Mouse (Mus musculus) heart, postnatal 0 days (tissue): ENCODE measurements around the gene BC052040. TPM values are rescaled to one million over a fixed set of nuclear protein-coding genes. Genes with fewer than 3 reads are reported as not detected.

ENCODE experiments used
- ATAC-seq: fragments of 200-750 bp; cut with Nextera tagmentation; 2 replicates; pipeline ENCODE4 v1.8.0; 2017; ENCODE audit warnings: low read depth, moderate number of reproducible peaks, moderate library complexity; ENCODE audit not compliant: insufficient read depth
- DNase-seq: peaks from one replicate; pipeline ENCODE4 v3.0.0-alpha.2; 2016; ENCODE audit warnings: low spot score
- H3K27ac ChIP-seq: fragments of 300-500 bp; sonication (generic); 2 replicates; pipeline ENCODE4 v1.5.1; 2014; ENCODE audit warnings: low read depth, mild to moderate bottlenecking
- H3K27me3 ChIP-seq: fragments of 300-500 bp; sonication (generic); 2 replicates; pipeline ENCODE4 v1.6.1; 2014; ENCODE audit warnings: low read length, mixed read lengths; ENCODE audit not compliant: control insufficient read depth, insufficient read depth
- H3K36me3 ChIP-seq: fragments of 300-500 bp; sonication (generic); replicated peaks from 2 replicates; pipeline ENCODE4 v1.6.1; 2014; ENCODE audit warnings: low read length, mixed read lengths; ENCODE audit not compliant: control insufficient read depth, insufficient read depth
- H3K4me1 ChIP-seq: fragments of 300-500 bp; sonication (generic); 2 replicates; pipeline ENCODE4 v1.6.1; 2014; ENCODE audit warnings: antibody characterized with exemption; ENCODE audit not compliant: control insufficient read depth, insufficient read depth
- H3K4me2 ChIP-seq: fragments of 300-500 bp; sonication (generic); 2 replicates; pipeline ENCODE4 v1.6.1; 2014; ENCODE audit warnings: low read depth, mild to moderate bottlenecking, low read length, moderate library complexity
- H3K4me3 ChIP-seq: fragments of 300-500 bp; sonication (generic); 2 replicates; pipeline ENCODE4 v1.5.1; 2014; ENCODE audit warnings: low read depth, low read length
- H3K9ac ChIP-seq: fragments of 300-500 bp; sonication (generic); replicated peaks from 2 replicates; pipeline ENCODE4 v1.6.1; 2014; ENCODE audit warnings: low read depth, low read length, mixed read lengths
- H3K9me3 ChIP-seq: fragments of 300-500 bp; sonication (generic); replicated peaks from 2 replicates; pipeline ENCODE4 v1.6.1; 2016; ENCODE audit warnings: low read length; ENCODE audit not compliant: control insufficient read depth
- CTCF ChIP-seq: IDR thresholded peaks from 2 replicates; pipeline ENCODE4 v1.5.1; 2016; ENCODE audit warnings: antibody characterized with exemption, control low read depth, low read depth
- EP300 ChIP-seq: IDR thresholded peaks from 2 replicates; pipeline ENCODE4 v1.6.1; 2016; ENCODE audit warnings: antibody characterized with exemption, low read depth
- WGBS: fragments of 180-500 bp; shearing (Covaris S2); extraction: QIAGEN DNeasy Blood & Tissue Kit; methylation state at CpG from one replicate; pipeline ENCODE4 v1.1.7; 2014; 5-methylcytosine and 5-hydroxymethylcytosine counted together
- polyA plus RNA-seq: library from polyadenylated mRNA; unstranded; fragments of >200 nt; fragmentation: Nextera tagmentation; extraction: Ambion mirVana; gene quantifications from 2 replicates; pipeline ENCODE4 v1.2.1, GENCODE M21; 2015
- total RNA-seq: library from RNA; depleted of rRNA; stranded (reverse); fragments of >200 nt; gene quantifications from 2 replicates; pipeline ENCODE4 v1.2.3, GENCODE M21; 2014; ENCODE audit warnings: low replicate concordance

The BC052040 gene
- total and polyA plus RNA-seq, 2 experiments from 2014 or later: 3.9 to 4.1 TPM

- no peak overlapping the region for H3K27ac ChIP-seq
- 89% methylated on average over 3 of the region's 3 CpGs for WGBS
- DNase-seq: no peak
Measured at GRCm38 (mm10) chr2:115613830-115614520, 32.5 kb downstream of the BC052040 start.

GRCm38 (mm10) chr2:115628471-115628870, 47.0 kb downstream of the BC052040 start:
- no peaks in the 10 kb centered on the region for H3K9me3 ChIP-seq
- no peak for ATAC-seq

More at GRCm38 (mm10) chr2:115613830-115614520, 32.5 kb downstream of the BC052040 start:
- no peaks in the 10 kb centered on the region for H3K27me3 ChIP-seq
- H3K4me2 ChIP-seq: no peak overlapping the region
- ATAC-seq: no peak
- no peaks in the 10 kb centered on the region for H3K36me3 ChIP-seq
- no peak for TF ChIP-seq CTCF
- no peak for TF ChIP-seq EP300
- no peaks in the 10 kb centered on the region for H3K4me1 ChIP-seq
- H3K4me3 ChIP-seq: no peak overlapping the region
- H3K9me3 ChIP-seq: no peaks in the 10 kb centered on the region
- no peak overlapping the region for H3K9ac ChIP-seq

GRCm38 (mm10) chr2:115631031-115631434, 49.5 kb downstream of the BC052040 start:
- H3K4me3 ChIP-seq: no peak overlapping the region
- H3K27me3 ChIP-seq: no peaks in the 10 kb centered on the region
- TF ChIP-seq EP300 (no peak), CTCF (no peak)
- no peak overlapping the region for H3K9ac ChIP-seq
- no peak overlapping the region for H3K4me2 ChIP-seq
- no peaks in the 10 kb centered on the region for H3K9me3 ChIP-seq
- DNase-seq (no peak), ATAC-seq (no peak)
- no peaks in the 10 kb centered on the region for H3K4me1 ChIP-seq
- H3K27ac ChIP-seq: no peak overlapping the region
- peaks cover 6% of the 10 kb centered on the region; the same call in 1 of the 2 replicates for H3K36me3 ChIP-seq
- WGBS: 74% methylated on average over 5 of the region's 5 CpGs

More at GRCm38 (mm10) chr2:115628471-115628870, 47.0 kb downstream of the BC052040 start:
- H3K4me3 ChIP-seq: no peak overlapping the region
- H3K27me3 ChIP-seq: no peaks in the 10 kb centered on the region
- WGBS: 87% methylated on average over 4 of the region's 4 CpGs
- no peak overlapping the region for H3K4me2 ChIP-seq
- H3K27ac ChIP-seq: no peak overlapping the region
- TF ChIP-seq EP300 (no peak), CTCF (no peak)
- H3K9ac ChIP-seq: no peak overlapping the region
- H3K36me3 ChIP-seq: no peaks in the 10 kb centered on the region
- H3K4me1 ChIP-seq: no peaks in the 10 kb centered on the region
- no peak for DNase-seq

- Histone ChIP-seq H3K4me1 (no peaks in the 10 kb centered on the region), H3K9ac (no peak overlapping the region), H3K9me3 (no peaks in the 10 kb centered on the region), H3K27me3 (no peaks in the 10 kb centered on the region), H3K4me2 (no peak overlapping the region), H3K27ac (no peak overlapping the region), H3K36me3 (peaks cover 6% of the 10 kb centered on the region; the same call in 1 of the 2 replicates), H3K4me3 (no peak overlapping the region)
- TF ChIP-seq CTCF (peak; percentile 39), EP300 (no peak)
- ATAC-seq (no peak), DNase-seq (no peak)
- WGBS: 87% methylated on average over 4 of the region's 4 CpGs
Measured at GRCm38 (mm10) chr2:115631826-115632225, 50.3 kb downstream of the BC052040 start.

- no peaks in the 10 kb centered on the region for H3K4me1 ChIP-seq
- WGBS: 83% methylated on average over 2 of the region's 2 CpGs
- H3K27me3 ChIP-seq: no peaks in the 10 kb centered on the region
- no peak for ATAC-seq
- no peak for TF ChIP-seq EP300
- TF ChIP-seq CTCF: no peak
- H3K4me2 ChIP-seq: no peak overlapping the region
- no peak overlapping the region for H3K27ac ChIP-seq
- no peak for DNase-seq
- H3K9ac ChIP-seq: no peak overlapping the region
- 0 out of 2 replicates have a peak, but pooled peaks cover 5% of the 10 kb centered on the region for H3K36me3 ChIP-seq
- H3K4me3 ChIP-seq: no peak overlapping the region
- no peaks in the 10 kb centered on the region for H3K9me3 ChIP-seq
Measured at GRCm38 (mm10) chr2:115650203-115650602, 68.7 kb downstream of the BC052040 start.

- Histone ChIP-seq H3K9me3 (no peaks in the 10 kb centered on the region), H3K9ac (no peak overlapping the region), H3K27ac (no peak overlapping the region), H3K27me3 (no peaks in the 10 kb centered on the region), H3K4me1 (no peaks in the 10 kb centered on the region), H3K4me2 (no peak overlapping the region), H3K36me3 (0 out of 2 replicates have a peak, but pooled peaks cover 4% of the 10 kb centered on the region), H3K4me3 (no peak overlapping the region)
- no peak for ATAC-seq
- 89% methylated on average over 8 of the region's 8 CpGs for WGBS
- TF ChIP-seq CTCF (no peak), EP300 (no peak)
- DNase-seq: no peak
Measured at GRCm38 (mm10) chr2:115659712-115660111, 78.2 kb downstream of the BC052040 start.
